Mouse (Mus musculus) liver, postnatal 0 days (tissue): ENCODE data around the gene AI661453. TPM values are rescaled to one million over a fixed set of nuclear protein-coding genes. Genes with fewer than 3 reads are reported as not detected.

Experiments used
- ATAC-seq: fragments of 200-750 bp; cut with Nextera tagmentation; 2 replicates; pipeline ENCODE4 v1.8.0; 2017; ENCODE audit warnings: mild to moderate bottlenecking, moderate library complexity
- DNase-seq: peaks from one replicate; pipeline ENCODE4 v3.0.0-alpha.2; 2016
- H3K27ac ChIP-seq: fragments of 300-500 bp; sonication (generic); 2 replicates; pipeline ENCODE4 v1.5.1; 2014; ENCODE audit warnings: antibody characterized with exemption, moderate library complexity, mild to moderate bottlenecking, low read depth
- H3K27me3 ChIP-seq: fragments of 300-500 bp; sonication (generic); 2 replicates; pipeline ENCODE4 v1.6.1; 2014; ENCODE audit warnings: low read length, control low read depth, mixed read lengths; ENCODE audit not compliant: insufficient read depth
- H3K36me3 ChIP-seq: fragments of 300-500 bp; sonication (generic); replicated peaks from 2 replicates; pipeline ENCODE4 v1.6.1; 2014; ENCODE audit warnings: mild to moderate bottlenecking, control low read depth, low read length, moderate library complexity, mixed read lengths; ENCODE audit not compliant: insufficient read depth
- H3K4me1 ChIP-seq: fragments of 300-500 bp; sonication (generic); 2 replicates; pipeline ENCODE4 v1.6.1; 2014; ENCODE audit warnings: antibody characterized with exemption, mild to moderate bottlenecking, control low read depth; ENCODE audit not compliant: insufficient read depth
- H3K4me2 ChIP-seq: fragments of 300-500 bp; sonication (generic); 2 replicates; pipeline ENCODE4 v1.6.1; 2014; ENCODE audit warnings: low read depth, mild to moderate bottlenecking, low read length, moderate library complexity, mixed read lengths
- H3K4me3 ChIP-seq: fragments of 300-500 bp; sonication (generic); 2 replicates; pipeline ENCODE4 v1.5.1; 2014; ENCODE audit warnings: low read depth, low read length
- H3K9ac ChIP-seq: fragments of 300-500 bp; sonication (generic); replicated peaks from 2 replicates; pipeline ENCODE4 v1.6.1; 2014; ENCODE audit warnings: mild to moderate bottlenecking, moderate library complexity
- H3K9me3 ChIP-seq: fragments of 300-500 bp; sonication (generic); 2 replicates; pipeline ENCODE4 v1.6.1; 2016; ENCODE audit warnings: mild to moderate bottlenecking, control low read depth, low read length, mixed read lengths
- CTCF ChIP-seq: sonication (generic); IDR thresholded peaks from 2 replicates; pipeline ENCODE4 v1.5.1; 2016; ENCODE audit warnings: antibody characterized with exemption, low read depth
- EP300 ChIP-seq: IDR thresholded peaks from 2 replicates; pipeline ENCODE4 v1.6.1; 2016; ENCODE audit warnings: antibody characterized with exemption, low read depth, mild to moderate bottlenecking
- WGBS: fragments of 180-500 bp; shearing (Covaris S2); extraction: QIAGEN DNeasy Blood & Tissue Kit; methylation state at CpG from one replicate; pipeline ENCODE4 v1.1.7; 2014; ENCODE audit not compliant: insufficient replicate concordance; 5-methylcytosine and 5-hydroxymethylcytosine counted together
- polyA plus RNA-seq: library from polyadenylated mRNA; unstranded; fragments of >200 nt; fragmentation: Nextera tagmentation; extraction: Ambion mirVana; gene quantifications from 2 replicates; pipeline ENCODE4 v1.2.1, GENCODE M21; 2015

Gene AI661453
- polyA plus RNA-seq, 1 experiment from 2014 or later, result 1.0 TPM

GRCm38 (mm10) chr17:47452886-47453285 is 16.5 kb downstream of the AI661453 start:
- Histone ChIP-seq H3K4me1 (peaks cover 35% of the 10 kb centered on the region), H3K4me2 (no peak overlapping the region), H3K9ac (no peak overlapping the region), H3K27ac (no peak overlapping the region), H3K9me3 (no peaks in the 10 kb centered on the region), H3K4me3 (no peak overlapping the region), H3K27me3 (no peaks in the 10 kb centered on the region), H3K36me3 (0 out of 2 replicates have a peak, but pooled peaks cover 2% of the 10 kb centered on the region)
- DNase-seq, result no peak
- TF ChIP-seq EP300, result no peak
- TF ChIP-seq CTCF, result no peak
- 64% methylated on average over 7 of the region's 7 CpGs for WGBS
- no peak for ATAC-seq

- Histone ChIP-seq H3K4me3 (no peak overlapping the region), H3K27ac (peak overlapping the region; percentile 56), H3K36me3 (0 out of 2 replicates have a peak, but pooled peaks cover 2% of the 10 kb centered on the region), H3K9me3 (no peaks in the 10 kb centered on the region), H3K27me3 (no peaks in the 10 kb centered on the region), H3K9ac (peak overlapping the region; percentile 9; the same call in 1 of the 2 replicates), H3K4me2 (peak overlapping the region; percentile 29), H3K4me1 (peaks cover 25% of the 10 kb centered on the region)
- ATAC-seq (peak; percentile 91), DNase-seq (peak; percentile 76)
- WGBS, result 28% methylated on average over 8 of the region's 8 CpGs
- TF ChIP-seq CTCF (no peak), EP300 (peak; percentile 68; the same call in 1 of the 2 replicates)
These were observed 18.3 kb downstream of the AI661453 start for GRCm38 (mm10) chr17:47454675-47455074.

GRCm38 (mm10) chr17:47458310-47458709 is 21.9 kb downstream of the AI661453 start:
- H3K4me3 ChIP-seq, result no peak overlapping the region
- WGBS, result 65% methylated on average over 13 of the region's 13 CpGs
- H3K27ac ChIP-seq, result no peak overlapping the region
- peaks cover 37% of the 10 kb centered on the region for H3K4me1 ChIP-seq
- DNase-seq (no peak), ATAC-seq (no peak)
- no peak for TF ChIP-seq EP300
- no peak for TF ChIP-seq CTCF
- 0 out of 2 replicates have a peak, but pooled peaks cover 2% of the 10 kb centered on the region for H3K36me3 ChIP-seq
- H3K9me3 ChIP-seq, result no peaks in the 10 kb centered on the region
- H3K9ac ChIP-seq, result no peak overlapping the region
- no peaks in the 10 kb centered on the region for H3K27me3 ChIP-seq
- H3K4me2 ChIP-seq, result no peak overlapping the region

- Histone ChIP-seq H3K4me1 (peaks cover 33% of the 10 kb centered on the region), H3K4me3 (no peak overlapping the region), H3K9ac (no peak overlapping the region), H3K4me2 (no peak overlapping the region), H3K27ac (no peak overlapping the region), H3K36me3 (0 out of 2 replicates have a peak, but pooled peaks cover 2% of the 10 kb centered on the region), H3K9me3 (no peaks in the 10 kb centered on the region), H3K27me3 (no peaks in the 10 kb centered on the region)
- no peak for TF ChIP-seq EP300
- no peak for TF ChIP-seq CTCF
- ATAC-seq, result no peak
- WGBS, result 82% methylated on average over 2 of the region's 2 CpGs
- no peak for DNase-seq
These were observed 22.5 kb downstream of the AI661453 start for GRCm38 (mm10) chr17:47458936-47459335.

- ATAC-seq (no peak), DNase-seq (no peak)
- Histone ChIP-seq H3K27ac (no peak overlapping the region), H3K4me3 (no peak overlapping the region), H3K27me3 (no peaks in the 10 kb centered on the region), H3K9ac (no peak overlapping the region), H3K4me2 (no peak overlapping the region), H3K9me3 (no peaks in the 10 kb centered on the region), H3K4me1 (peaks cover 33% of the 10 kb centered on the region), H3K36me3 (0 out of 2 replicates have a peak, but pooled peaks cover 2% of the 10 kb centered on the region)
- WGBS, result 45% methylated on average over 3 of the region's 3 CpGs
- TF ChIP-seq EP300, result no peak
- no peak for TF ChIP-seq CTCF
These were observed 23.0 kb downstream of the AI661453 start for GRCm38 (mm10) chr17:47459341-47459919.

- Histone ChIP-seq H3K4me2 (no peak overlapping the region), H3K36me3 (no peaks in the 10 kb centered on the region), H3K4me1 (peaks cover 24% of the 10 kb centered on the region), H3K4me3 (no peak overlapping the region), H3K9me3 (no peaks in the 10 kb centered on the region), H3K9ac (no peak overlapping the region), H3K27ac (peak overlapping the region; percentile 86; the same call in 1 of the 2 replicates), H3K27me3 (no peaks in the 10 kb centered on the region)
- ATAC-seq, result no peak
- no peak for TF ChIP-seq CTCF
- TF ChIP-seq EP300, result no peak
- 38% methylated on average over 3 of the region's 3 CpGs for WGBS
- DNase-seq, result no peak
These were observed 25.3 kb downstream of the AI661453 start for GRCm38 (mm10) chr17:47461688-47462087.
